16 mouse cellular contexts compared by ENCODE assay signal in the genomic region with DNA sequence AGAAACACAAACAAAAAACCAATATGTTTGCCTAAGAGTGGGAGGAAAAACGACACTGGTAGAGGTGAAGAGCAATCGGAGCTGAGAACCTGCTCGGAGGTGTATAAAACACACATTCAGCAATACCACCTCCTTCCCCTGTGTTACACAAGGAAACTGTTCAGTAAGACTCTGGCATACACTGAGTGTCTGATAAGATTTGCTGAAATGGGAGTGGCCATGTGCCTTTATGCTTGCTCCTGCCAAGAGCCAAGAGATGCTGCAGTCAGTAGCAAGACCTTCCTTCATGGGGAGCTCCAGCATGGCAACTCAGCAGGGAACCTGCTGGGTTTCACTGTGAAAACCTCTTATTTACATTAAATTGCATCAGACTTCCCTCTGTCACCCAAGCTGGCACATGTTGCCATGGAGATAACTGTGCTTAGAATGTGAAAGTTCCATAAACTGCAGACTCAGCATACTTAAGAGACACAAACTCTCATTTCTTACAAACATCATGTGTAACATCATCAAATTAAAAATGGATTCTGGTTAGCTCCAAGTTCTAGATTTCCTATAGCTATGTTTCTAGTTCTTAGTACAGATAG.
DNase-seq lines count a peak whose midpoint lies in the region; ATAC-seq and TF ChIP-seq lines count a peak whose summit lies in the region.
"Had no signal": no experiment of that assay in that cellular context is flagged by ENCODE, and none has a peak within 500 bp of the region (broad histone marks: within the 10 kb centered on the region; RNA-seq: fewer than 3 reads in every experiment).

No protein-coding gene starts in this region.

- no peak overlapping the region for H3K9ac ChIP-seq in hindbrain, postnatal 0 days (replicated peaks; ENCODE audit: low read length)
- no peak overlapping the region for H3K9ac ChIP-seq in hindbrain, embryonic 16.5 days (ENCODE audit: low read depth, low read length)
- no peak overlapping the region for H3K9ac ChIP-seq in midbrain, embryonic 16.5 days (ENCODE audit: low read depth, low read length)
- no peak overlapping the region for H3K9ac ChIP-seq in midbrain, embryonic 13.5 days (replicated peaks)
- H3K9ac ChIP-seq: embryonic facial prominence, embryonic 12.5 days; limb, embryonic 15.5 days; midbrain, embryonic 12.5 days had no signal

- H3K4me1 ChIP-seq in hindbrain, postnatal 0 days (ENCODE audit: insufficient read depth, low read length): 0 out of 2 replicates have a peak, but pooled peaks cover 6% of the 10 kb centered on the region
- H3K4me1 ChIP-seq in hindbrain, embryonic 16.5 days (ENCODE audit: control insufficient read depth, insufficient read depth, low read depth, low read length): peaks cover 5% of the 10 kb centered on the region
- H3K4me1 ChIP-seq in midbrain, embryonic 16.5 days (ENCODE audit: control insufficient read depth, insufficient read depth, low read length): peaks cover 10% of the 10 kb centered on the region
- H3K4me1 ChIP-seq in midbrain, embryonic 13.5 days (replicated peaks): peaks cover 18% of the 10 kb centered on the region; the same call in 1 of the 2 replicates
- H3K4me1 ChIP-seq in olfactory bulb, adult 2 months (ENCODE audit: control insufficient read depth, insufficient read depth, low read length): peaks cover 5% of the 10 kb centered on the region
- H3K4me1 ChIP-seq: embryonic facial prominence, embryonic 12.5 days; hindbrain, embryonic 10.5 days; limb, embryonic 15.5 days had no signal

- no peaks in the 10 kb centered on the region for H3K27me3 ChIP-seq in hindbrain, postnatal 0 days (ENCODE audit: insufficient read depth, low read length)
- no peaks in the 10 kb centered on the region for H3K27me3 ChIP-seq in hindbrain, embryonic 16.5 days (replicated peaks; ENCODE audit: control insufficient read depth, insufficient read depth, low read length)
- peaks cover 2% of the 10 kb centered on the region; the same call in 1 of the 2 replicates for H3K27me3 ChIP-seq in midbrain, embryonic 16.5 days (ENCODE audit: control insufficient read depth, insufficient read depth, low read depth, low read length)
- peaks cover 26% of the 10 kb centered on the region for H3K27me3 ChIP-seq in midbrain, embryonic 13.5 days
- H3K27me3 ChIP-seq: embryonic facial prominence, embryonic 12.5 days; limb, embryonic 15.5 days had no signal

- no peaks in the 10 kb centered on the region for H3K9me3 ChIP-seq in hindbrain, postnatal 0 days (ENCODE audit: low read length)
- H3K9me3 ChIP-seq in hindbrain, embryonic 16.5 days (ENCODE audit: control insufficient read depth, low read length): no peaks in the 10 kb centered on the region
- H3K9me3 ChIP-seq in midbrain, embryonic 16.5 days (replicated peaks; ENCODE audit: control insufficient read depth, low read length, poor library complexity, severe bottlenecking): no peaks in the 10 kb centered on the region
- no peaks in the 10 kb centered on the region for H3K9me3 ChIP-seq in midbrain, embryonic 13.5 days
- H3K9me3 ChIP-seq: embryonic facial prominence, embryonic 12.5 days; hindbrain, embryonic 10.5 days; limb, embryonic 15.5 days; midbrain, embryonic 12.5 days had no signal

- no peak for TF ChIP-seq POLR2A in olfactory bulb, adult 2 months (IDR thresholded peaks at IDR 0.05; ENCODE audit: insufficient read depth, low read depth, low read length)

- peak; percentile 44 for DNase-seq in hindbrain, postnatal 0 days (ENCODE audit: low spot score)
- DNase-seq in brain, embryonic 18.5 days (ENCODE audit: low read depth, low spot score): peak; percentile 45
- DNase-seq in urinary bladder, postnatal 14 days (ENCODE audit: low spot score): no peak
- DNase-seq: cerebellum, adult 2 months; gastrocnemius, postnatal 10 days; heart, adult 2 months had no signal

- H3K4me2 ChIP-seq in hindbrain, postnatal 0 days (ENCODE audit: low read depth, low read length): no peak overlapping the region
- H3K4me2 ChIP-seq in hindbrain, embryonic 16.5 days (ENCODE audit: low read length): no peak overlapping the region
- no peak overlapping the region for H3K4me2 ChIP-seq in midbrain, embryonic 16.5 days (ENCODE audit: low read length)
- H3K4me2 ChIP-seq in midbrain, embryonic 13.5 days (replicated peaks): no peak overlapping the region
- H3K4me2 ChIP-seq: embryonic facial prominence, embryonic 12.5 days; limb, embryonic 15.5 days; midbrain, embryonic 12.5 days had no signal

- no peak for ATAC-seq in hindbrain, postnatal 0 days
- no peak for ATAC-seq in hindbrain, embryonic 16.5 days
- ATAC-seq in midbrain, embryonic 16.5 days: no peak
- ATAC-seq in midbrain, embryonic 13.5 days: no peak
- ATAC-seq: CD4-positive, CD25-positive, alpha-beta regulatory T cell, adult 4 months; inflammation-experienced regulatory T-cells, adult 6 months had no signal

- no peaks in the 10 kb centered on the region for H3K36me3 ChIP-seq in hindbrain, postnatal 0 days (ENCODE audit: insufficient read depth, low read length)
- no peaks in the 10 kb centered on the region for H3K36me3 ChIP-seq in hindbrain, embryonic 16.5 days (ENCODE audit: control insufficient read depth, insufficient read depth, low read length)
- no peaks in the 10 kb centered on the region for H3K36me3 ChIP-seq in midbrain, embryonic 16.5 days (ENCODE audit: control insufficient read depth, insufficient read depth, low read length)
- H3K36me3 ChIP-seq in midbrain, embryonic 13.5 days: no peaks in the 10 kb centered on the region
- H3K36me3 ChIP-seq: embryonic facial prominence, embryonic 12.5 days; hindbrain, embryonic 10.5 days; limb, embryonic 15.5 days; midbrain, embryonic 12.5 days had no signal

- H3K27ac ChIP-seq in hindbrain, postnatal 0 days: no peak overlapping the region
- H3K27ac ChIP-seq in hindbrain, embryonic 16.5 days (ENCODE audit: low read depth, low read length): no peak overlapping the region
- H3K27ac ChIP-seq in midbrain, embryonic 16.5 days (ENCODE audit: low read length): peak overlapping the region; percentile 59; the same call in 1 of the 2 replicates
- no peak overlapping the region for H3K27ac ChIP-seq in midbrain, embryonic 13.5 days
- H3K27ac ChIP-seq in olfactory bulb, adult 2 months (ENCODE audit: insufficient read depth, low read depth, low read length): peak overlapping the region; percentile 64
- H3K27ac ChIP-seq: embryonic facial prominence, embryonic 12.5 days; heart, adult 2 months; hindbrain, embryonic 10.5 days; limb, embryonic 15.5 days; midbrain, embryonic 12.5 days had no signal

- no peak overlapping the region for H3K4me3 ChIP-seq in hindbrain, postnatal 0 days (ENCODE audit: low read length)
- no peak overlapping the region for H3K4me3 ChIP-seq in hindbrain, embryonic 16.5 days (ENCODE audit: low read length)
- H3K4me3 ChIP-seq in midbrain, embryonic 16.5 days (ENCODE audit: low read depth, low read length): no peak overlapping the region
- H3K4me3 ChIP-seq in midbrain, embryonic 13.5 days (replicated peaks): no peak overlapping the region
- H3K4me3 ChIP-seq in olfactory bulb, adult 2 months (ENCODE audit: insufficient read depth, low read depth, low read length): no peak overlapping the region
- H3K4me3 ChIP-seq: embryonic facial prominence, embryonic 12.5 days; heart, adult 2 months; hindbrain, embryonic 10.5 days; limb, embryonic 15.5 days; midbrain, embryonic 12.5 days had no signal

- WGBS in hindbrain, postnatal 0 days: 74% methylated on average over 3 of the region's 3 CpGs
- WGBS in hindbrain, embryonic 16.5 days: 86% methylated on average over 3 of the region's 3 CpGs
- 82% methylated on average over 3 of the region's 3 CpGs for WGBS in midbrain, embryonic 16.5 days
- 76% methylated on average over 3 of the region's 3 CpGs for WGBS in midbrain, embryonic 13.5 days
- WGBS in olfactory bulb, adult 2 months: 69% methylated on average over 3 of the region's 3 CpGs

- TF ChIP-seq CTCF in hindbrain, postnatal 0 days (IDR thresholded peaks at IDR 0.05; ENCODE audit: low read depth): no peak
- no peak for TF ChIP-seq CTCF in olfactory bulb, adult 2 months (IDR thresholded peaks at IDR 0.05; ENCODE audit: insufficient read depth, low read depth, low read length)

Comparison
In these comparisons a context has a peak if more than half of its experiments do, and no peak if none do; other contexts are left out.
1. H3K27ac ChIP-seq: peak in midbrain, embryonic 16.5 days (single experiment) and olfactory bulb, adult 2 months (single experiment); none in hindbrain, postnatal 0 days (single experiment), hindbrain, embryonic 16.5 days (single experiment) and midbrain, embryonic 13.5 days (single experiment).